Mouse (Mus musculus) T-helper 17 cell (primary cell): ENCODE measurements around the gene Gm49027.

Experiments
- in situ Hi-C, 2 experiments: fragments of 300-600 bp; cut with MboI, MseI; formaldehyde crosslinking; loops; 1 replicate in 1 of 2; 2 replicates in 1 of 2; pipeline ENCODE4 v1.15.1; 2025; ENCODE audit warnings: high pct_unique_total_duplicates in 2 of 2

The Gm49027 gene

DNA sequence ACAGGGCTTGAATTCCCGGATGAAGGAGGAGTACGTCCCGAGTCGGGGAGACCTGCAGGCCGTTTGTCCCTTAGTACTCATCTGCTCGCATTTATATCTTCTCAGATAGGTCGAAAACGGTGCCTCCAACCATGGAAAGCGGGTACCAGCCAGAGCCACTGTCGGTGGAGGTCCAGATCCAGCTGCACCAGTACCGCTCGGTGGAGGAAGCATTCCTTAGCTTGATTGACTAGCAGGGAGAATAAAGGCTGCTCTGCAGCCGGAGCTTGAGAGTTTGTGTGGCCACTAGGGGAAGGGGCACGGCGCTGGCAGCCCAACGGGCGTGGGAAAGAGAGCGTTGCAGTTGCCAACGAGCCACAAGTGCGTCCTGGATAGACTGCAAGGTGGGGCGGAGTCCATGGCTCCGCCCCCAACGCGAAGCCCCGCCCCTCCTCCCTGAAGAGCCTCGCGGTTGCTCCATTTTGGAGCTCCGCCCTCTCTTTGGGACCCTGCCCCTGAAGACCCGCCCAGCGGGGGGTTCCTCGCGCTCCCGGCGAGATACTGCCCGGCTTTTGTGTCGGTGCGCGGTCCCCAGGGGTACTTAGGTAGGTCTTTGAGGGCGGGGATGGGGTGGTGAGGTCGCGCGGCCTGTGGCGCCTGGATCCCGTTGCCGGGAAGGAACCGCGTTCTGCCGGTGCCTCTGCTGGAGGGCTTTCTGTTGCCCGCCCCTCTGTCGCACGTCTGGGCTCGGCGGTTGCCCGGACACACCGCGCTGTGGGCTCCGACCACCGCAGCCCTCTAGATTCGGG lies 17.2 kb downstream of the Gm49027 start:
- in situ Hi-C loops: no loop called here

DNA sequence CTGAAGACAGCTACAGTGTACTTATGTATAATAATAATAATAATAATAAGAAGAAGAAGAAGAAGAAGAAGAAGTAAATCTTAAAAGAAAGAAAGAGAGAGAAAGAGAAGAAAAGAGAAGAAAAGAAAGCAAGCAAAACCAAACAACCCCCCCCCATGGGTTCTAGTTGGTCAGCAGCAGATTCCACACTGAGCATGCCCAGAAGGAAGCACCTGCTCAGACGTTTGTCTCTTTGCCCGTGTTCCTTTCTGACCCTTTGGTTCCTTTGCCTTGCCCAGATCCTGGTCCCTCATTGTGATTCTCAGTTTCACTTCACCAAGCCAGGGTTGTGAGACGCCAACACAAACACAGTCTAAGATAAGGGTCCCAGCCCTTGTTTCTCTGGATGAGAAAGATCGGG lies 23.3 kb downstream of the Gm49027 start:
- in situ Hi-C loops: loop anchor here in 1 of 2 experiments (5.0 kb wide), 1 partner anchor 135 kb away; no protein-coding TSS in a partner anchor

DNA sequence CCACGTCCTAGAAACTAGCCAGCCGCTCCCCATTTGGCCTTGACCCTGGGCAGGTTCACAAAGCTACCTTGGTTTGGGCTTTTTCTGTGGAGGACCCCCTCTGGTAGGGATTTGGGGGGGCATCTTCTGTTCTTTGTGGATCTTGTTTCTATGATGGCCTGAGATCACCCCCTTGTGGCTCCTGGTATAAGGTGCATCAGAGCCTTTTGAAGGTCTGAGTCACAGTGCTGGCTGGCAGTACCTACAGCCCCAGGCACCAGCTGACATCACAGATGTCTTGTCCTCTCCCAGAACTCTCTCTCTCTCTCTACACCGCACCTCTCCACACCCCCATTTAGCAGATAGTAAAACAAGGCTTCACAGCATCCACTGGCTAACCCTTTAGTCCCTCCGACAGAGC lies 25.6 kb downstream of the Gm49027 start:
- in situ Hi-C loops: loop anchor here (5.0 kb wide), 2 partner anchors 57 to 132 kb away; no protein-coding TSS in a partner anchor

DNA sequence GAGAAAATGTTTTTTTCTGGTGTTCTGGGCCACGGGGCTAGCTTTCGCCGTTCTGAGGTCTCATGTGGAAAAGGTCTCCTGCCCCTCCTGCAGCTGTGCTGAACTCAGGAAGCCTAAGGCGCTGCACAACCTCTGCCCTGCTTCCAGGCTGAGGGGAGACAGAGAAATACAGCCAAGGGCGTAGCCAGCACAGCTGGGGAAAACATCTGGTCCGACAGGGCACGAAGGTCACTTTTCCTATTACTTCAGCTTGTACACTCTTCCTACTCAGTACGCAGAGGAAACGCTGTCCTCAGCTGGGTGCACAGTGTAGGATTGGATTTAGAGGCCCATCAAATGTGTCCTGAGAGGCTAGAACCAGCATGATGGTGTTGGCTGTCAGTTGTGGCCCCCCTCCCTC lies 35.4 kb downstream of the Gm49027 start:
- in situ Hi-C loops: loop anchor here (10.0 kb wide), 2 partner anchors 395 to 1745 kb away; no protein-coding TSS in a partner anchor

DNA sequence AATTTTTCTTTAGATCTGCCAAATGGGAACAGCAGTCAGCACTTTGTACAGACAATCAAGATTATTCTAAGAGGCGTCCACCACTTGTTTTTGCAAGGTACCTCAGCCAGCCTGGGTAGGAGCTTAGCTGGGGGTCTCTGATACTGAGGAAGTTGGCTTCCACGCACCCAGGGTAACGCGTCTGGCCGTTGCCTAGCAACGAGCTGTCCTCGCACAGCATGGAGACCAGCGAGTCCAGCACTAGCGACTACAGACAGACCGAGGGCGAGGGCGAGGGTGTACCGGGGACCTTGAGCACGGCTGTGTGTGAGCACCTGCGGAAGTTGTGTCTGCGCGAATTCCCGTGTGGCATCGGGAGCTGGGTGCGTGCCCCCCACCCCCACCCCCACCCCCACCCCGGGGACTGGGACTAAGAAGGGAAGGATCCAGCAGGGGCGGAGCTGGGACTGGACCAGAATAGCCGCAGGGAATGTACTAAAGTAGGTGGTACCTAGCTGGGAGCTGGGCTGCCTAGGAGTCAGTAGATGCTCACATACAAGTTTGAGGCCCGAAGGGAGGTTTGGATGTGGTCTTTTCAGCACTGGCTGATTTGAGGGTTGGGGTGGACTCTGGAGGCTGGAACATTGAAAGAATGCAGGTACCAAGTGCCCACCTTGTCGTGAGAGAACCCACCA lies 36.0 kb downstream of the Gm49027 start, which contains the start of the genes Lrrc43 and Il31:
TSS of gene Lrrc43 (plus strand) at position 194 of the 674 bp plus-strand sequence.
TSS of gene Il31 (minus strand) at position 378 of the 674 bp plus-strand sequence.
- in situ Hi-C loops: loop anchor here (10.0 kb wide), 2 partner anchors 394 to 1744 kb away; no protein-coding TSS in a partner anchor

DNA sequence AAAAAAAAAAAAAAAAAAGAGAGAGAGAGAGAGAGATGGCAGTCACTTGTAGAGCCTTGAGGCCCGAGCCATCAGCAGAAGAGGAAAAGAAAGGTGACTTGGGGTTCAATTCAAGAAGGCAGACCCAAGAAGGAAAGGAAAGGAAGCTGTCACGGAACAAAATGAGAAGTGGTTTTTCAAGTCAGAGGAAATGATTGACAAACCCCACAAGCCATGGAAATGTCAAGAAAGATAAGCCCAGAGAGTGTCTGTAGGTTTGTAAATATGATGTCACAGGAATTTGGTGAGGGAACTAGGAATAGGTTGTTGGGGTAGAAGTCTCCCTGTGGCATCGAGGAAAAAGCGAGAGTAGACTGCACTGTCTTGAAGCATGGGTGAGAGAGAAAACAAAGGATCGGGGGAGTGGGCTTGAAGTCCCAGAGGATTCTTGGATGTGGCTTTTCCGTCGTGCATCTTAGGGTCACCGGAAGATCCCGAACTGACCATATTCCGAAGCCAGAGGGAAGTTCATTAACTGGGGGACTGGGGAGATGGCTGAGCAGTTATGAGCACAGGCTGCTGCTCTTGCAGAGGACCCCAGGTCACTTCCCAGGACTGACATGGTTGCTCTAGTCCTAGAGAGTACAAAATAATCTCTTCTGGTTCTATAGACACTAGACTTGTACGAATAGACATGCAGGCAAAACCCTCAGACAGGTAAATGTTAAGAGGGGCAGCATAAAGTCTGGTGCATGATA lies 37.5 kb downstream of the Gm49027 start:
- in situ Hi-C loops: loop anchor here (10.0 kb wide), 2 partner anchors 393 to 1743 kb away; no protein-coding TSS in a partner anchor

DNA sequence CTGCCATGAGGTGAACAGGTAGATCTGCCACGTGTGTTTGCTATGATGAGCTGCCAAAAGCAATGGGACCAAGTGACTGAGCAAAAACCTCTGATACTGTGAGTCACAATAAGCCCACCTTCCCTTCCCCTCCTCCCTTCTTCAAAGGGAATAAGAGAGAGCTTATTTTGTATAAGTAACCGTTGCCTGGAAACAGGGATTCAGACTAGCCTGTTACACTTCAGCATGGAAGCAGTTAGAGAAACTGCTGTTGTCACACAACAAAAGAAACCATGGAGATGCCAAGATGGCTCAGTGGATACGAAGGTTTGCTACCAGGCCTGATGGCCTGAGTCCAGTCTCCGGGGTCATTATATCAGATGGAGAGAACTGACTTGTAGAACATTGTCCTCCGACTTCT lies 51.5 kb downstream of the Gm49027 start:
- in situ Hi-C loops: no loop called here

DNA sequence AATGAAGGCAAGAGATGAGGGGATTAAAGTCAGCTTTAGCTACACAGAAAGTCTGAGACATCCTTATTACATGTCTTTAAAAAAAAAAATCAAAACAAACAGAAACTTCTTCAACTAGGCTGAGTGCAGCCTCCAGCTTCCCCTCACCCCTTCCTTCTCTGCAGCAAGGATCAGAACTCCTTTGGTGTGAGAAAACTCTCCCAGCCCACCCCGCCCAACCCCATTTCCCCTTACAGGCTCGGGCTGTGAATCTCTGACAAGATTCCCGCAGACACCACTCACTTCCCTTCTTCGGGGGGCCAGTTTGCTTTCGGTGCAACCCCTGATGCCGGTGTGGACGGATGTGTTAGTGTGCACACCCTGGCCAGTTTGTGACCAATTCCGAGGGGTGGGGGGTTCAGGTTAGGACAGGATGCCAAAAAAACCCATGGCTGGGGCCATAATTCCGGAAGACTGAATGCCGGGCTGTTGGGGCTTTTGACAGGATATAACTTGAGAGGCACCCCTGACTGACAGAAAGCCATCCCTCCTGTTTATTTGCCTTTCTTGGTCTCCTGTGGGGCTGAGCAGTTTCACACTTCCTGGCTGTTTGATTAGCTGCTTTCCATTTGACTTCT lies 54.4 kb downstream of the Gm49027 start:
- in situ Hi-C loops: no loop called here

DNA sequence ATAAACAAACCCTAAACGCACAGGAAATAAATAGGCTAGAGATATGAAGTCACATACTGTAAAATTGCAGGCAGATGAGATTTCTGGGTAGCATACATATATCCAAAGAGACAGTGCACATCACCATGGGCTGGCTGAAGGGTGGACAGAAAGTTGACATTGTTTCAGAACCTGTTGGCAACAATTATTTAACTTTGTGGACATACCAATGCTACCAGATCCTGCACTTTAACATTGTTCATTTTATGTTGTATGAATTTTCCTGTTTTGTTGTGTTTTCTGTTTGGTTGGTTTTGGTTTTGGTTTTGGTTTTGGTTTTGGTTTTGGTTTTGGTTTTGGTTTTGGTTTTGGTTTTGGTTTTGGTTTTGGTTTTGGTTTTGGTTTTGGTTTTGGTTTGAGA lies 60.6 kb downstream of the Gm49027 start:
- in situ Hi-C loops: no loop called here
